ENCODE assay signal across 7 mouse cellular contexts in the genomic region with DNA sequence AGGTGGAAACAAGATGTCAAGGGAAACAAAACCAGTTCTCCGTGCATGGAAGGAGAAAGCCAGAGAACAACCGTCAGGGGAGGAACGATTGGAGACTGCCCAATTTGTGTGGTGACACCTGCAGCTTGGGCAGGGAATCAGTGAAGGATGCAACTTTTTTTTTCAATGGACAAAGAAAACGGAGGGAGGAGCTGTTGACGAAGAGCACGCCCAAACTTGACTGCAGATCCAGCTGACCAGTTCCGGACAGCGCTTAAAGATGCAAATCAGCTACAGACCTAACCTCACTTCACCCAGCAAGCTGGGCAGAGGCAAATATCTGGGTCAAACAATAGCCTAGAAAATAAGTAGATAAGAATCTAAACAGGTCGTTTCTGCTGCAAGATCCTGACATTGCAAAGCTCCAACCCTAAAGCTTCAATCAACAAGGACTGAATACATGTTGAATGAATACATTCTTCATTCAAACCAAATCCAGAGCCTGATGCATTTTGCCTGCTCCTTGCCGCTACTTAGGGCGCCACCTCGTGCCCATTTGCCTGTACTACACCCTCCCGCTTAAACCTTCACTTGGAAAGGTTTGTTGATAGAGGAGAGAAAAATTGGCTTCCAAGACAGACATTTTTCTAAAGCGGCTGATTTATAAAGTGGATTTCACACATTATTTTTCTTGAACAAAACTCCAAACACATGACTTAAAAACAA.
A peak's percentile ranks its signal among the peaks of the same experiment; 100 is the strongest.
DNase-seq lines count a peak whose midpoint lies in the region; ATAC-seq lines count a peak whose summit lies in the region.

No protein-coding gene starts in this region.

- H3K4me1 ChIP-seq in midbrain, embryonic 14.5 days (ENCODE audit: control insufficient read depth, insufficient read depth, low read length) = peaks cover 5% of the 10 kb centered on the region

- 7% methylated on average over 14 of the region's 14 CpGs for WGBS in midbrain, embryonic 14.5 days

- peak overlapping the region; percentile 18 for H3K4me2 ChIP-seq in midbrain, embryonic 14.5 days (ENCODE audit: low read length)

- H3K9ac ChIP-seq in midbrain, embryonic 14.5 days (replicated peaks; ENCODE audit: low read length) = no peak overlapping the region

- no peaks in the 10 kb centered on the region for H3K36me3 ChIP-seq in midbrain, embryonic 14.5 days (ENCODE audit: control insufficient read depth, insufficient read depth, low read length)

- H3K27ac ChIP-seq in midbrain, embryonic 14.5 days (replicated peaks; ENCODE audit: low read depth, low read length) = no peak overlapping the region

- no peak overlapping the region for H3K4me3 ChIP-seq in midbrain, embryonic 14.5 days (replicated peaks; ENCODE audit: low read depth, low read length)

- no peaks in the 10 kb centered on the region for H3K27me3 ChIP-seq in midbrain, embryonic 14.5 days (ENCODE audit: control insufficient read depth, insufficient read depth, low read length)

- H3K9me3 ChIP-seq in midbrain, embryonic 14.5 days (ENCODE audit: control insufficient read depth, low read length) = no peaks in the 10 kb centered on the region

- ATAC-seq in midbrain, embryonic 14.5 days (ENCODE audit: low FRiP score, low TSS enrichment) = no peak

- intact Hi-C loops in left cerebral cortex, postnatal 10 days (cut with DNase I) = loop anchor here (2.0 kb wide), 2 partner anchors 242 to 466 kb away; no protein-coding TSS in a partner anchor

- DNase-seq in WW6 (ENCODE audit: low read depth, low spot score) = peak; percentile 57
- DNase-seq in cerebellum, adult 11-12 months = peak; percentile 56
- peak; percentile 59 to 97 for DNase-seq in frontal cortex, adult 2 months (ENCODE audit: extremely low spot score in 1 of 2, low spot score in 1 of 2)
- peak; percentile 90 for DNase-seq in induced T-regulatory cell, adult 2 months (ENCODE audit: low read depth)
- peak; percentile 86 to 87 for DNase-seq in left cerebral cortex, postnatal 10 days (ENCODE audit: extremely low spot score in 1 of 2, low spot score in 2 of 2)
- peak; percentile 93 for DNase-seq in midbrain, embryonic 14.5 days
- peak; percentile 52 for DNase-seq in spleen, adult 12 weeks (ENCODE audit: low spot score)
